Mouse (Mus musculus): ENCODE data around the gene 2310034G01Rik.
A peak's percentile ranks its signal among the peaks of the same experiment; 100 is the strongest.

The 2310034G01Rik gene

DNA sequence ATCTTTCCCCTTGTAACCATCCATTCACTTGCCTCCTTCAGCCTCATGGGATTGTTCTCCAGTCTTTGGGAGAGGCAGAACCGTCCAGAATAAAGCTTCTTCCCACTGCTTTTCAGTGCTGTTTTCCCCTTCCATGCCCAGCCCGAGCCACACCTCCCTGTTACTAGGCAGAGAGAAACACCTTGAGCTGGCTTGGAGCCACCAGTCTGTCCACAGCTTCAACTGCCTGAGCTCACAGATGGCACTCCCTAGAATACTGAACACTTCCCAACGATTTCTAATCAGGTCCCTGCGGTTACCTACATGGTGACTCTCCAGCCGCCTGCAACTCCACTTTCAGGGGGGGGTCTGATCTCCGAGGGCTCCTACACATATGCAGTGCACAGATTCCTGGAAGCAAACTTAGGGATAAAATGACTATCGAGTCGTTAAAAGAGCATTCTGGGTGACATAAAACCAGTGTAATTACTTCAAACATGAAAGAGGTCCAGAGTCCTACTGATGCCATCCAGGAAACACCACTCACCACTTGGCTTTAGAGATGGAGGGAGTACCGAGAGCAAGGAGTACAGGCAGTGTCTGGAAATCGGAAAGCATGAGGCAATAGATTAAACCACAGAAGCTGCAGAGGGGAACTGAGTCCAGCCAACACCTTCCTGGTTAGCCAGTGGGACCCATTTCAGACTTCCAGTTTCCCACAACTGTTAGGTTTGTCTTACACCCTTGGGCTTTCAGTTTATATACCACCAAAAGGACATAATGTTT, at the start of gene 2310034G01Rik:
TSS of gene 2310034G01Rik (minus strand) at position 135 of the 765 bp plus-strand sequence.
- DNase-seq (ENCODE audit: low spot score), result no peak

DNA sequence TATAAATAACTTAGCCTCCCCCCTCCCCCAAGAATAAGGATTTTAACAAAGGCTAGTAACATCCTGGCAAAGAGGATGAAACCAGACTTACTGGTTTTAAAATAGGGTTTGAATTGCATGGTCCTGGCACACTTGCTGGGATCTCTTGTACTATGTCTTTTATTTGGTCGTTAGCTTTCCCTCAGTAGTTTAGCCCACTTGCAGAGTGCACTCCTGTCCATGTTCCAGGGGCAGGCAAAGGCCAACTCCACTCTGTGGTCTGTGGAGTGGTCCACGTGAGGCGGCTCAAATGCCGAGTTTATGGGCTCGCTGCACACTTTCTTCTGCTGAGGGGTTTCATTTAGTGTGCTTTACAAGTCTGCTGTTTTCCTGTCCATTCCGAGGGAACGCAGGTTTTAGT, 49.8 kb upstream of the 2310034G01Rik start:
- DNase-seq (ENCODE audit: low spot score), result no peak

DNA sequence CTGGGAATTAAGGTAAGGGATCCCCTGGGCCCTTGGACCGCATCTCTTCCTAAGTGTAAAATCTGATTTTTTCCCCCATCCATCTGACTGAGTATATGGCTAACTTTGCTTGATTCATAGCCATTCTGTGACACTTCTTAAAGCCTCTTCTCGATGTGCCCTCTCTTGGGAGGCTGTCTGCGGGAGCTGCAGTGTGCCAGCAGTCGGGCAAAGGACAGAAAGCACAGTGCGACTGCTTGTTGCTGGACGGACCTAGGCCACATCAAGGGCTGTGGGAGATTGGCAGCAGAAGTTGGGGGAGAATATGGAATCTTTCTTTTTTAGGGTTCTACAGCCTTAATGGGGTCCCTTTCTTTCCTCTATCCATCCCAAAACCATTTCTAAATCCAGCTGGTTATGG, 49.3 kb upstream of the 2310034G01Rik start:
- DNase-seq (ENCODE audit: low spot score), result no peak

DNA sequence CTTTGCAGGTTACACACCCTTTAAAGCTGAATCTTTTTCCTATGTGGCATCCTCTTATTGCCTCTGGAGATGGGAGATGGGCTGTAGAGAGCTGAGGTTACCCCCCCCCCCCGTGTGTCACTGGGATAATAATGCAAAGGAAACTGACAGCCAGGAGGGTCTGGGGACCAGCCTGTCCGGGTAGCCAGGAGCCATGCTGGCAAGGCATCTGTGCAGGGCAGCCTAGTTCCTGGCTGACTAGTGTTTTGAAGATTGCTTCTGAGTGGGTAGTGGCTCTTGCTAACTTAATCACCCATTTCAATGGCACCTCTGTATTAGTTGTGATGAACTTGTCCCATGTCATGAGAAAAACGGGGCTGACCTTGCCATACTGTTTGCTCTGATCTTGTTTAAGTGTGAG, 48.3 kb upstream of the 2310034G01Rik start:
- no peak for DNase-seq (ENCODE audit: low spot score)

- no peak for DNase-seq (ENCODE audit: low spot score)
These were observed 47.4 kb upstream of the 2310034G01Rik start for GRCm38 (mm10) chr19:46397436-46398001.

GRCm38 (mm10) chr19:46396686-46397435, 46.8 kb upstream of the 2310034G01Rik start, which contains the start of gene Sufu:
TSS of gene Sufu (plus strand) at chr19:46396896.
- peak; percentile 97 for DNase-seq (ENCODE audit: low spot score)

GRCm38 (mm10) chr19:46396109-46396508, 46.0 kb upstream of the 2310034G01Rik start:
- no peak for DNase-seq (ENCODE audit: low spot score)

DNA sequence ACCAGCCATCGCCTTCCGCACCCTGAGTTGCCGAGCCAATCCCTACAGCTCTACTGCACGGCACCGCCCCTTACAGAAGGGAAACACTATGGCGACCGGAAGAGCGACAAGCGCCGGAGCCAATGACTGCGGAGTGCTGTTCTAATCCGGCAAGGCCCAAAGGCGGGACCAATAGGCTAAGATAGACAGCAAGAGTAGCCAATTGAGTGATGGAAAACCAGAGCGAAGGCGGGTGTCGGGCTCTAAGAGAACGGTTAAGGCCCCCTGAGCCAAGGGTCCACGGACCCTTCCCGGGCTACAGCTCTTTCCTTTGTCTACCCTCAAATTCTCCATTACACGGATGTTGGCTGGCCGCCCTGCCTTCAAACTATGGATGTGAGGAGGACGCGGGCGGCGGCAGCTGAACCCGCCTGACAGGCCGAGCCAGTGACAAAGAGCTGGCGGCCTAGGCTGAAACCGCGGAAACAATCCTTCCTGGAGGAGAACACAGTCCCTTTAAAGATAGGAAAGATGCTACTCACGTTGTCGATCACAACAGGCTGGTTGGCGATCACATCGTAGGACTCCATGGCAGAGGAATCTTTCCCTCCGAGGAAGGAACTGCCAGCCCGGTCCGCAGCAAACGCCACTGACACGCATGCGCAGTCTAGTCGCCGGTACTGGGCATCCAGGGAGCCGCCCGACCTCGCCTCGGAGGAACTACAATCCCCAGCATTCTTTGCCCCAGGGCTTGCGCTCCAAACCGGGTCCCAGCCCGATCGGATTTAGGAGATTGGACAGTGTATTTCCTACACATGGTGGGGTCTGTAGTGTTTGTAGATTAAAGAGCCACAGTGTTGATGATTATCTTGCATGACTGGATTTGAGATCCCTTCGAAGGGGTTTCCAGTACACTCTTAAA, 45.3 kb upstream of the 2310034G01Rik start, which contains the start of gene Actr1a:
TSS of gene Actr1a (minus strand) at position 640 of the 901 bp plus-strand sequence.
- peak; percentile 95 for DNase-seq (ENCODE audit: low spot score)

DNA sequence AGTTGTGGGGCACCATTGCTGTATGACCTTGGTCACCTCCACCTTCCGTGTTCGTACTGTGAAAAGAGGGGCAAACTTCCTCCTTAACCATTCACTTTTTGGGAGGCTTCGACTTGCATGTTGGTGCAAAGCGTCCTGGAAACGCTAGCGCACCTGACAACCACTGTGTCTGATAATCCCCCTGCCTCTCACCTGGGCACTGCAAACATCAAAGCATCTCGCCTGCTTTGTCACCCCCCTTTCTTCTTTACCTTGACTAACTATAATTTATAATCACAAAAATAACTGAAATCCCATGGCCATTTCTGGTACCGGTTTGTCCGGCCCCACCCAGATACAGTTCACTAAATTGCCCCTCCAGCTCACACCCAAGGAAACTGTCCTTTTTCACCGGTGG, 44.6 kb upstream of the 2310034G01Rik start:
- no peak for DNase-seq (ENCODE audit: low spot score)

DNA sequence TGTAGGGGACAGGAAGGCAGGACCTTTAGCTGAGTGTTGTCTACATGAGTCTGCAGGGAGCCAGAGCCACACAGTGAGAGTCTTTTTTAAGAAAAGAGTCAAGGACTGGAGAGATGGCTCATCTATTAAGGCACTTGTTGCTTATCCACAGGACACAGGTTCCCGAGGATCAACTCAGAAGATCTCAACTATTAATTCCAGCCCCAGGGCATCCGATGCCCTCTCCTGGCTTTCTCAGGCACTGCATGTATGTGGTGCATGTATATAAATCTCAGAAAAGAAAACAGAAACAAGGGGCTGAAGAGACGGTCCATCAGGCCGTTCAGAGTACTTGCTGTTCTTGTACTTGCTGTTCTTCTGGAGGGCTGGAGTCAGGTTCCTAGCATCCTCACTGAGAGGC, 41.9 kb upstream of the 2310034G01Rik start:
- no peak for DNase-seq (ENCODE audit: low spot score)

- DNase-seq (ENCODE audit: low spot score), result no peak
These were observed 39.8 kb upstream of the 2310034G01Rik start for GRCm38 (mm10) chr19:46389872-46390271.

DNA sequence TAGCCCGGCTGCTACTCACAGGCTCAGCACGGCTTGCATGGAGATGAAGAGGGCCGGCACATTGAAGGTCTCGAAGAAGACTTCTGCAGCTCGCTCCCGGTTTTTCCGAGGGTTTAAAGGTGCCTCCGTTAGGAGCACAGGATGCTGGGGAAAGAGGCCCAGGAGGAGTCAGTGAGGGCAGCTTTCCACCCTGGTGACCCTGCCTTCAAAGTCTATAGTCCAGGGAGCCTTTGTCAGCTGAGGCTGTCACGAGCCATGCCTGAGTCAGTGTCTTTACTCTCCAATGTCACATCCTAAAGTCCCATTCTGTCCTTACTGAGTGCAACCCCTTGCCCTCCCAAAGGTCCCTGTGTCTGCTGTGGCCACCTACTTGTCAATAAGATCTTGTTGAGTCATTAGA, 32.2 kb upstream of the 2310034G01Rik start:
- no peak for DNase-seq (ENCODE audit: low spot score)

- no peak for DNase-seq (ENCODE audit: low spot score)
These were observed 25.8 kb upstream of the 2310034G01Rik start for GRCm38 (mm10) chr19:46375891-46376290.

DNA sequence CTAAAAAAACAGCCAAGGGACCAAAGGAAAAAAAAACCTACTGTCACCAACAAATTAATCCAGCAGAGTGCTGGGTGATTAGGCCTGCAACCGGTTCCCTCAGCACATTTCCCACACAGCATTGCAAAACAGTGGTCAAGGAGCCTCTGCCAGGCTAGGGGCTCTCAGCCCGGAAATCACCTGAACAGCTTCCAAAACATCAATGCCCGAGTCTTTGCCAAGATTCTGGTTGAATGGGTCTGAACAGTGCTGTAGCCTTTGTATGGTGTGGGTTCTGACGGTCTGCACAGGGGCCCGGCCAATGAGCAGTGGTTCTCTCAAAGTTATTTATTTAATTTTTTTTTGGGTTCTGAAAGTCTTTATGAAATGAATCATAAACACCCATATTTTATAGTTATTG, 25.4 kb upstream of the 2310034G01Rik start:
- DNase-seq (ENCODE audit: low spot score), result peak; percentile 29

DNA sequence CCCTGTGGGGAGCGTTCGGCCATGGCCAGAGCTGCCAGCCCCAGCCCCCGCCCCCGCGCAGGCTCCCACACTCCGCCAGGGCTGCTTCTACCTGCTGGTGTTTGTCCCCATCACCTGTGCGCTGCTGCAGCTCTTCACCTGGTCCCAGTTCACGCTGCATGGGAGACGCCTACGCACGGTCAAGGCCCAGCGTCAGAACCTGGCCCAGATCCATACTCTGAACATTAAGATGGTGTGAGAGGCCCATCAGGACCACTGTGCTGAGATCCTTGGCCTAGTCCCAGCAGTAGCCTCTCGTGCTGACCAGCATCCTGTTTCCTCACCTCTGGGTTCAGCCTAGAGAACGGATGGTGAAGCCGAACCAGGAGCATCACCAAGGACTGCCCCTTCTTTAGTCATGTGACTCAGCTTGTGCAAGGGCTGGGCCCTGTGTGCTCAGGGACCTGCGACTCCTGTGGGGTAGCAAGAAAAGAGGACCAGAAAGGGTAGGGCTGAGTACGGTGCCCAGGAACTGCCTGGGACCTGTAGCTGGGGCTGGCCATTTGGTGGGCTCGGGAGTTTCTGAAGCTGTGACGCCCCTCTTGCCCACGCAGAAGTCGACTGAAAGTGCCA, 24.5 kb upstream of the 2310034G01Rik start:
- no peak for DNase-seq (ENCODE audit: low spot score)

DNA sequence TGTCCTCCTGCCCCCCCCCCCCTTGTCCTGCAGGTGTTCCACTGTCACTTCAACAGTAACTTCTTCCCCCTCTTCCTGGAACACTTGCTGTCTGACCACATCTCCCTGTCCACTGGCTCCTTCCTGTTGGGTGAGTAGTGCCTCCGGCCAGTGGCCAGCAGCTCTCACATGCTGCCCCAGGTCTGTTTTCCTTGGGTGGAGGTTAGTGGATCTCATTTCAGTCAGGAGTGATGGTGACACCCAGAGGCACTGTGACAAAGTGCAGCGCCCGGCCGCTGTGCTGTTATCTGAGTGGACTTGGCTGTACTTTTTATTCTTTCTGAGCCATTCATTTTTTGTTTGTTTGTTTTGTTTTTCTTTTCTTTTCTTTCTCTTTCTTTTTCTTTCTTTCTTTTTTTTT, 19.1 kb upstream of the 2310034G01Rik start:
- DNase-seq (ENCODE audit: low spot score), result peak; percentile 61

DNA sequence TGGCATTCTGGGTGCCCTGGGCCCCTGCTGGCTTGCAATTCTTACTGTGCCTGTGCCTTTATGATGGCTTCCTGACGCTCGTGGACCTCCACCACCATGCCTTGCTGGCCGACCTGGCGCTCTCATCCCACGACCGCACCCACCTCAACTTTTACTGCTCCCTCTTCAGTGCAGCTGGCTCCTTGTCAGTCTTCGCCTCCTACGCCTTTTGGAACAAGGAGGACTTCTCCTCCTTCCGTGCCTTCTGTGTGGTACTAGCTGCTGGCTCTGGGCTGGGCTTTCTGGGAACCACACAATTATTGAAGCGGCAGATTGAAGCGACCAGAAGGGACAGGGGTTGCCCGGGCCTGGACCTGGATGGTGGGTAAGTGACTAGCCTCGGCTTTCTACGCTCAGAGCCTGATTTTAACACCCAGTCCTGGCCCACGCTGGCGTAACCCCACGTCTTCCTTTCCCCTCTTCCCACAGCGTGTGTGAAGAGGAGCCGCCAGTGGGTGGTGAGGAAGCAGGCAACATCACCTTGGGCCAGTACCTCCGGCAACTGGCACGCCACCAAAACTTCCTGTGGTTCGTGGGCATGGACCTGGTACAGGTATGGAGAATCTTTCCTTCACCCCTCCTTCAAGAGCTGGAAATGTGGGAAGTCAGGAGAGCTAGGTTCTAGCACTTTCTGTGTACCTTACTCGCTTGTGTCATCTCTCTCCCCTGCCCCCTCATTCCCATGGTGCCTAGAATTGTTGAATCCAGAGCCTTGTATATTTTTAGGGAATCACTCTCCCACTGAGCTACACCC, 17.9 kb upstream of the 2310034G01Rik start:
- no peak for DNase-seq (ENCODE audit: low spot score)

GRCm38 (mm10) chr19:46363294-46364009, 13.3 kb upstream of the 2310034G01Rik start:
- no peak for DNase-seq (ENCODE audit: low spot score)

- DNase-seq (ENCODE audit: low spot score), result no peak
These were observed 12.0 kb upstream of the 2310034G01Rik start for GRCm38 (mm10) chr19:46362104-46362503.

- DNase-seq (ENCODE audit: low spot score), result no peak
These were observed 8.3 kb upstream of the 2310034G01Rik start for GRCm38 (mm10) chr19:46358381-46358780.

All from ovary, postnatal 36 days (tissue).